Mouse (Mus musculus) heart, embryonic 14.5 days (tissue): ENCODE data around the gene Dnlz. TPM values are rescaled to one million over a fixed set of nuclear protein-coding genes. Genes with fewer than 3 reads are reported as not detected.
A peak's percentile ranks its signal among the peaks of the same experiment; 100 is the strongest.

Experiments used
- ATAC-seq: fragments of 200-750 bp; cut with Nextera tagmentation; 2 replicates; pipeline ENCODE4 v1.8.0; 2017; ENCODE audit warnings: low read depth, moderate TSS enrichment; ENCODE audit not compliant: insufficient number of reproducible peaks, insufficient read depth, low FRiP score
- H3K27ac ChIP-seq, 2 experiments: fragments of 200-500 bp in 1 of 2; fragments of 300-500 bp in 1 of 2; sonication (generic) in 1 of 2; replicated peaks in 1 of 2; 2 replicates each; pipeline ENCODE4 v1.5.1; 2012 to 2014; ENCODE audit warnings: low read depth in 2 of 2, low read length in 2 of 2, control low read depth in 1 of 2, mild to moderate bottlenecking in 1 of 2, mixed read lengths in 1 of 2; ENCODE audit not compliant: control insufficient read depth in 1 of 2, insufficient read depth in 1 of 2
- H3K27me3 ChIP-seq: fragments of 300-500 bp; sonication (generic); 2 replicates; pipeline ENCODE4 v1.6.1; 2014; ENCODE audit warnings: mild to moderate bottlenecking, low read length, control low read depth; ENCODE audit not compliant: control insufficient read depth, insufficient read depth
- H3K36me3 ChIP-seq: fragments of 300-500 bp; sonication (generic); 2 replicates; pipeline ENCODE4 v1.6.1; 2014; ENCODE audit warnings: mild to moderate bottlenecking, control low read depth, low read length, mixed read lengths; ENCODE audit not compliant: control insufficient read depth, insufficient read depth
- H3K4me1 ChIP-seq, 2 experiments: fragments of 200-500 bp in 1 of 2; fragments of 300-500 bp in 1 of 2; sonication (generic) in 1 of 2; 2 replicates each; pipeline ENCODE4 v1.6.1; 2012 to 2014; ENCODE audit warnings: low read length in 2 of 2, control low read depth in 1 of 2, mixed read lengths in 1 of 2; ENCODE audit not compliant: control insufficient read depth in 2 of 2, insufficient read depth in 2 of 2
- H3K4me2 ChIP-seq: fragments of 300-500 bp; sonication (generic); 2 replicates; pipeline ENCODE4 v1.6.1; 2014; ENCODE audit warnings: mild to moderate bottlenecking, low read length
- H3K4me3 ChIP-seq, 2 experiments: fragments of 200-500 bp in 1 of 2; fragments of 300-500 bp in 1 of 2; sonication (generic) in 1 of 2; 2 replicates each; pipeline ENCODE4 v1.5.1; 2012 to 2014; ENCODE audit warnings: low read length in 2 of 2, mild to moderate bottlenecking in 2 of 2, control low read depth in 1 of 2, low read depth in 1 of 2, moderate library complexity in 1 of 2; ENCODE audit not compliant: control insufficient read depth in 1 of 2, insufficient read depth in 1 of 2
- H3K9ac ChIP-seq: fragments of 300-500 bp; sonication (generic); 2 replicates; pipeline ENCODE4 v1.6.1; 2014; ENCODE audit warnings: mild to moderate bottlenecking, low read length
- H3K9me3 ChIP-seq: fragments of 300-500 bp; sonication (generic); 2 replicates; pipeline ENCODE4 v1.6.1; 2016; ENCODE audit warnings: low read length, control low read depth; ENCODE audit not compliant: control insufficient read depth
- WGBS: fragments of 180-500 bp; shearing (Covaris S2); extraction: QIAGEN DNeasy Blood & Tissue Kit; methylation state at CpG from one replicate; pipeline ENCODE4 v1.1.7; 2014; 5-methylcytosine and 5-hydroxymethylcytosine counted together
- polyA plus RNA-seq: library from polyadenylated mRNA; unstranded; fragments of >200 nt; fragmentation: Nextera tagmentation; extraction: Ambion mirVana; gene quantifications from 2 replicates; pipeline ENCODE4 v1.2.1, GENCODE M21; 2014

Gene Dnlz
- polyA plus RNA-seq, 1 experiment from 2014 or later: 30.8 TPM

DNA sequence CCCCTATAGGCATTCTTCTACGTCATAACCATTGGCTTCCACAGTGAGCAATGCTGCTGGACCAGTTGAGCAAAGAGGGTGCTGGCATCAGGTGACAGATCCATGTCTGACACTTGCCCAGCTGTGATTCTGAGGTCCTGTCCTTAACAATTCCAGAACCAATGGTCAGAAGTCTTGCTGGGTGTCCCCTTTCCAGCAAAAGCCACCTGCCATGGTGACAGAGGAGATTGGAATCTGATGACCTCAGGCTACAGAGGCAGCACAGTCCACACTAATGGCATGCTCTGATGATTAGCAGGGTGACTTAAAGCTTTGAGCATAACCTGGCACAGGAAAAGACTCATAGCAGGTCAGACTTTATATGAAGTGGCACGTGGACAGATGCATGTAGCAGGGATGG, 46.4 kb downstream of the Dnlz start:
- Histone ChIP-seq H3K9me3 (no peaks in the 10 kb centered on the region), H3K4me2 (no peak overlapping the region), H3K27me3 (no peaks in the 10 kb centered on the region), H3K4me3 (no peak overlapping the region), H3K4me1 (peaks cover 13 to 16% of the 10 kb centered on the region in 2 experiments), H3K9ac (no peak overlapping the region), H3K36me3 (no peaks in the 10 kb centered on the region), H3K27ac (no peak overlapping the region)
- no peak for ATAC-seq
- 65% methylated on average over 2 of the region's 2 CpGs for WGBS

DNA sequence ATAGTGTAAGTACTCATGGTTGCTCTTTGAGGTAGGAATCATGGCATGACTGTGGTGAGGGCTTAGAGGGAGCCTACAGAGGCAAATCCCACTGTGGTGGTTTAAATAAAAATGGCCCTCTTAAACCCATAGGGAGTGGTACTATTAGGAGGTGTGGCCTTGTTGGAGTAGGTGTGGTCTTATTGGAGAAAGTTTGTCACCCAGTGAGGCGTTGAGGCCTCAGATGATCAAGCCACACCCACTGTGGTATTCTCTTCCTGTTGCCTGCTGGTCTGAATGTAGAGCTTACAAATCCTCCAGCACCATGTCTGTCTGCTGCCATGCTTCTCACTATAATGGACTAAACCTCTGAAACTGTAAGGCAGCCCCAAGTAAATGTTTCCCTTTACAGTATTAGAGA, 47.2 kb downstream of the Dnlz start:
- H3K27ac ChIP-seq: no peak overlapping the region
- ATAC-seq: no peak
- no peaks in the 10 kb centered on the region for H3K27me3 ChIP-seq
- H3K9me3 ChIP-seq: no peaks in the 10 kb centered on the region
- H3K36me3 ChIP-seq: no peaks in the 10 kb centered on the region
- no peak overlapping the region for H3K4me2 ChIP-seq
- no peak overlapping the region for H3K4me3 ChIP-seq
- 70% methylated on average over 1 of the region's 1 CpGs for WGBS
- no peak overlapping the region for H3K9ac ChIP-seq
- H3K4me1 ChIP-seq: peaks cover 16 to 17% of the 10 kb centered on the region in 2 experiments

DNA sequence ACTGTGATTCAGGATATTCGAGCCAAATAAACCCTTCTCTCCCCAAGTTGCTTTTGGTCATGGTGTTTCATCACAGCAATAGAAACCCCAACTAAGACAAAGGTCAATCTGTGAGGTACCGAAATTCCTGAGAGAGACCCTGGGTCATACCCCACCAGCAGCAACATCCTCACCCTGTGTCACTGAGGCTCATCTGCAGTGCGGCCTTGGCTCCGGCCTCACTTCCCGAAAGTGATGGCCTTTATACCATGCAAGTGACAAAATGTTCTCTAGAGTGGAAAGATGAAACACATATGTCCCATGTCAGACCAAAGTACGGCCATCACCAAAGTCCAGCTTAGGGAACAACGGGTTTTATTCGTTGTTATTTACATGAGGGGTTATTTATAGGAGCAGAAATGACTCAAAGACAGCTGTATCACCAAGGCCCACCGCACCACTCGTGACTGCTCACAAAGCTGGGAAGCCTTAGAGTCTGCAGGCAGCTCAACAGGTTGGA, 49.9 kb downstream of the Dnlz start:
- WGBS: 87% methylated on average over 10 of the region's 10 CpGs
- ATAC-seq: no peak
- H3K36me3 ChIP-seq: no peaks in the 10 kb centered on the region
- no peaks in the 10 kb centered on the region for H3K9me3 ChIP-seq
- H3K4me1 ChIP-seq: peaks cover 31 to 32% of the 10 kb centered on the region in 2 experiments
- H3K27ac ChIP-seq: no peak overlapping the region
- no peak overlapping the region for H3K4me2 ChIP-seq
- H3K4me3 ChIP-seq: no peak overlapping the region
- no peak overlapping the region for H3K9ac ChIP-seq
- H3K27me3 ChIP-seq: no peaks in the 10 kb centered on the region

DNA sequence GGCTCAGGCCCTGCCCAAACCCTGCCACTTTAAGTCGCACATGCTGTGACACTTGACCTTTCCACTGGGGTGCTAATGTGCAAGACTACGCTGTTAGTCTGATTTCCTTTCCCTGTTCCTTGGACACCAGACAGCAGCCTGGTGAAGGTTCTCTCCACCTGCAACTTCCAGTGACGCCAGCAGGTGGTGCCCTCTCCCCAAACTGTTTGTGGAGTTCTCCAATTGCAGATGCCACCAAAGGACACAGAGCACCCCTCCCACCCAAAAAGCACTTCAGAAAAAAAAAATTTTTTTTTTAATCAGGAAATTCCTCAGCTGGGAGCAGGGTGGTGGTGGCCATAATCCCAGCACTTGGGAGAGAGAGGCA, 51.1 kb downstream of the Dnlz start:
- H3K4me2 ChIP-seq: peak overlapping the region; percentile 31; the same call in 1 of the 2 replicates
- H3K4me1 ChIP-seq: peaks cover 33 to 39% of the 10 kb centered on the region in 2 experiments
- whole genome bisulfite sequencing: 0% methylated on average over 3 of the region's 3 CpGs
- no peak overlapping the region for H3K9ac ChIP-seq
- no peaks in the 10 kb centered on the region for H3K9me3 ChIP-seq
- H3K27ac ChIP-seq: peak overlapping the region; percentile 1 to 61; a peak in 3 of 4 replicates
- 0 out of 2 replicates have a peak, but pooled peaks have one; percentile 5 for ATAC-seq
- H3K36me3 ChIP-seq: no peaks in the 10 kb centered on the region
- H3K4me3 ChIP-seq: no peak overlapping the region
- no peaks in the 10 kb centered on the region for H3K27me3 ChIP-seq

DNA sequence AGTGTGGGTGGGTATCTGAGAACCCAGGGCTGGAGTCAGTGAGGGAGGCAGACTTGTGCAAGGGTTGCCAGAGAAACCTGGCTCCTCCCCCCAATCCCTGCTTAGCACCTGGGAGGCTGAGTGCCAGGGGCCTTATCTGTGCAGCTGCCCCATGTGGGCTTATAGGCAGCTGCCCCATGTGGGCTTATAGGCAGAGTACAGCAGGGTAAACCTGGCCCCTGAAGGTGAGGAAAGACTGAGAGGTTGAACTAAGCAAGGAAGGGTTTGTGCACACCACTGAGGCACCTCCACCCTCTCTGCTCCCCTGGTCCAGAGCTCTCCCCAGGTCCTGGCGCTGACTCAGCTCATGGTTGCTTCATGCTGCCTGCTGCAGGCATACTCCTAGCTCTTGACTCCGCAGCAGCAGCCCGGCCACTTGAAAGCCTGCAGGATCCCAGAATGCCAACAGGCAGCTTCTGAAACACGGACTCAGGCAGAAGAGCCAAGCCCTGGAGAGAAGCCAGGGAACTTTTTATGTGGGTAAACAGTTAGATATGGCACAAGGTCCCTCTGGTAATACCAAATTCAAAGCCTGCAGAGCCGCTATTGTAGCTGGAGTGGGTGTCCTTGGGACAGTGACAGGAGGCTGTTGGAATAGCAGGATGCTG, 51.6 kb downstream of the Dnlz start:
- Histone ChIP-seq H3K4me1 (peaks cover 33 to 39% of the 10 kb centered on the region in 2 experiments), H3K4me3 (no peak overlapping the region), H3K4me2 (peak overlapping the region; percentile 31; the same call in 1 of the 2 replicates), H3K9me3 (no peaks in the 10 kb centered on the region), H3K36me3 (no peaks in the 10 kb centered on the region), H3K27me3 (no peaks in the 10 kb centered on the region), H3K27ac (peak overlapping the region; percentile 1 to 61; a peak in 3 of 4 replicates), H3K9ac (no peak overlapping the region)
- peak; percentile 16; the same call in 1 of the 2 replicates for ATAC-seq
- 20% methylated on average over 5 of the region's 5 CpGs for WGBS

DNA sequence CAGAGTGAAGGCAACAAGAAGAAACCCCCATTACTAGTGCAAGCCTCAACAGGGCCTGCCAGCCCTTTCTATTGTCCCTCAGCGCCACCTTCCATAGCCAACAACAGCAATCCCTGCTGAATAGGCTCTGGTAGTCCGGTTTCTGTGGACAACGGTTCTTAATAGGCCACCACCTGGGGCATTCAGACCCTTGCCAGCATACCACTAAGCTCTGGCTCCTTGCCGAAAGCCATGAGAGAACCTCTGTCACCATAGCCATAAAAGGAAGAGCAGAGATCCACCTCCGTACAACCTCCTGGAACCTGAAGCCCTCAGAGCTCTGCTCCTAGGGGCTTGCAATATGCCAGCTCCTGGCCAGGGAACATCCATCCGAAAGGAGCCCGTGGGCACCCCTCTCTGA, 52.6 kb downstream of the Dnlz start:
- 52% methylated on average over 7 of the region's 7 CpGs for WGBS
- H3K4me1 ChIP-seq: peaks cover 33 to 39% of the 10 kb centered on the region in 2 experiments
- H3K27ac ChIP-seq: 0 out of 4 replicates have a peak overlapping the region, but pooled peaks of 1 of the 2 experiments have one; percentile 2
- no peaks in the 10 kb centered on the region for H3K36me3 ChIP-seq
- H3K4me2 ChIP-seq: no peak overlapping the region; the same call in 1 of the 2 replicates
- H3K27me3 ChIP-seq: no peaks in the 10 kb centered on the region
- ATAC-seq: no peak
- no peaks in the 10 kb centered on the region for H3K9me3 ChIP-seq
- no peak overlapping the region for H3K9ac ChIP-seq
- no peak overlapping the region for H3K4me3 ChIP-seq

DNA sequence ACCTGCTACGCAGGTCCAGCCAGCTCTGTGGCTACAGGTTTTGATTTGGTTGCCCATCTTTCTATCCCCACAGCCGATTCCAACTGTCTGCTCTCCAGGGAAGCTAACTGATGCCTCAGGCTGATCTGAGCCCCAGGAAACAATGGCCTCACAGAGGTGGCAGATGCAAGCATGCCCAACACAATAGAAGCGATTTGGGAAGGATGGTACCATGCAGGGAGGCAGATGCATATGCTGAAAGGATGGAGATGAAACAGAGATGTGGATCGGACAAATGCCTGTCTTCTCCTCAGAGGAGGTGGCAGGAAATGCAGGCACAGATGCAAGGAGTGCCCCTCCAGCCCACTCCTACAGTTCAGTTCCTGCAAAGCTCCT, 53.1 kb downstream of the Dnlz start:
- Histone ChIP-seq H3K27me3 (no peaks in the 10 kb centered on the region), H3K9ac (no peak overlapping the region; the same call in 1 of the 2 replicates), H3K4me2 (peak overlapping the region; percentile 55), H3K9me3 (no peaks in the 10 kb centered on the region), H3K4me1 (peaks cover 33 to 39% of the 10 kb centered on the region in 2 experiments), H3K4me3 (no peak overlapping the region), H3K27ac (no peak overlapping the region), H3K36me3 (no peaks in the 10 kb centered on the region)
- no peak for ATAC-seq
- WGBS: 40% methylated on average over 4 of the region's 4 CpGs
